Mouse (Mus musculus) heart, postnatal 36 days (tissue): ENCODE results near the gene Zfp280d. TPM values are rescaled to one million over a fixed set of nuclear protein-coding genes. Genes with fewer than 3 reads are reported as not detected.
"Not testable (repeated sequence)": the region's sequence is repeated elsewhere in the genome, so short reads cannot be mapped to it uniquely, and the experiment has no call there.

Experiments
- DNase-seq, 2 experiments: peaks; one replicate each; pipeline ENCODE4 v3.0.0; 2021 to 2022
- intact Hi-C: fragments of 180-260 bp; cut with DNase I; formaldehyde crosslinking; loops from one replicate; pipeline ENCODE4 v1.15.1; 2025
- total RNA-seq, 2 experiments: library from RNA; stranded (reverse); gene quantifications; 2 replicates each; pipeline ENCODE4 v1.2.3; 2021

Gene Zfp280d
- total RNA-seq, 2 experiments from 2014 or later = 19.3 to 23.0 TPM

DNA sequence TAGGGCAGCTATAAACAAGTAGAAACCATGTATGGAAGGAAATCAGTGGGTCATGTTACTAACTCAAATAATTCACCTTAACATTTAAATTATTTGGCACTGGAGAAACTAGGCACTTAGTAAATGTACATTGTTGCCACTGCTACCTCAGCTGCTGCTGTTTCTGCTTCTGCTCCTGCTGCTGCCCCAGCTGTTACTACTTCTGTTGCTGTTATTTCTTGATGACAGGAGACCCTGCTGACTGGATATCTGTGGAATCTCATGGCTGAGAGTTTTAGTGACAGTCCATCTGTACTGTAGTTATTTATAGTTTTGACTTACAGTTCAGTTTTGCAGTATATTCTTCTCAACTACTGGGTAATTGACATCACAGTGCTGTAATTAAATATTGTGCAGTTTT lies 69.2 kb downstream of the Zfp280d start:
- DNase-seq = no peak
- intact Hi-C loops = loop anchor here (5.0 kb wide), 1 partner anchor 37 kb away; no protein-coding TSS in a partner anchor

DNA sequence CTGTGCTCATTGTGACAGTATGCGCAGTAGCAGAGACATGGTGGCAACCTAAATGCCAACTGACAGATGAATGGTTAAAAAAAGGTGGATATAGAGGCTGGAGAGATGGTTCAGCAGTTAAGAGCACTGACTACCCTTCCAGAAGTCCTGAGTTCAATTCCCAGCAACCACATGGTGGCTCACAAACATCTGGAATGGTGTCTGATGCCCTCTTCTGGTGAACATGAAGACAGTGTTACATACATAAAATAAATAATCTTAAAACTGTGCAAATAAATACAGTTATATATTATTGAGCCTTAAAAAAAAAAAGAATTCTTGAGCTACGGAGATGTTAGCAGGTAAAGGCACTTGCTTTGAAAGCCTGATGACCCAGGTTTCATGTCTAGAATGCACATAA lies 97.7 kb downstream of the Zfp280d start:
- DNase-seq = no peak
- intact Hi-C loops = no loop called here

DNA sequence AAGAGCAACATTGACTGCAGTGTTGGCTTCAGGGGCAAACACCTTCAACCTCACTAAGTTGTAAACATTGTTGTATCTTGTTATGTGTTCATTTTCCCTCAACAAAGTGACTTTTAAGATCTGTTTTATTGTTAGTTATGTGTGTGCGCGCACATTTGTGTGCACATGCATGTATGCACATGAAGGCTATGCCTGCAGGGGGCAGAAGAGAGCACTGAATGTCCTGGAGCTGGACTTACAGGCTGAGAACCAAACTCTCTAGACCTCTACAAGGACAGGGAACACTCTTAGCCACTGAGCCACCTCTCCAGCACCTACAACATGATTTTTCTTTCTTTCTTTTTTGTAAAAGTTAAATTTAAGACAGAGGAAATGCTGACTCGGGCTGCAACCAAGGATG lies 99.4 kb downstream of the Zfp280d start:
- intact Hi-C loops = no loop called here
- no peak for DNase-seq

DNA sequence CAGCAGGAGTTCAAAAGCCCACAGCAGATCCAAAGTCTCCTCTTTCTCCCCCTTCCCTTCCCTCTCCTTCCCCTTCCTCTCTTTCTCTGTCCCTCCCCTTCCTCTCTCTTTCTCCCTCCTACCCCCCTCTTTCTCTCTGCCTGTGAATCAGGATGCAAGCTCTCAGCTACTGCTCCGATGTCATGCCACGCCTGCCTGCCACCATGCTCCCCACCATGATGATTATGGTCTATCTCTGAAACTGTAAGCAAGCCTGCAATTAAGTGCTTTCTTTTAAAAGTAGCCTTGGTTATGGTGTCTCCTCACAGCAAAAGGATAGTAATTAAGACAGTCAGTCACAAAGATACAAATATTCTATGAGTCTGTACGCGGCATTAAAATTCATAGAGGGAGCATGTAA lies 100.3 kb downstream of the Zfp280d start:
- intact Hi-C loops = no loop called here
- DNase-seq = no peak

DNA sequence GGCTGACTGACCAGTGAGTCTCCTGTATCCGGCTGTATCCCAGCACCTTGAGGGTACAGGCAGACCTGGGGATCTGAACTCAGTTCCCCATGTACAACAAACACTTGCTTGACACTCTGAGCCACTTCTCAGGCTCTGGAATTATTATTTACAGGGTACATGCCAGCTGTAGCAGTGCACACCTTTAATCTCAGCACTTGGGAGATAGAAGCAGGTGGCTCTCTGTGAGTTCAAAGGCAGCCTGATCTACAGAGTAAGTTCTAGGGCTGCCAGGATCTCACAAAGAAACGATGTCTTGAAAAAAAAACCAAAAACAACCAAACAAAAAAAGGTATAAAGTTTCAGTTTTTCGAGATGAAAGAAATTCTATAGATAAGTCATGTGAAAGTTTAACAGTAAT lies 101.0 kb downstream of the Zfp280d start:
- intact Hi-C loops = no loop called here

GRCm38 (mm10) chr9:72385786-72386185 lies 111.1 kb downstream of the Zfp280d start:
- intact Hi-C loops = no loop called here
- no peak for DNase-seq

More for the DNA sequence above, 101.0 kb downstream of the Zfp280d start:
- DNase-seq = no peak

- intact Hi-C loops = no loop called here
- DNase-seq = no peak
Measured at GRCm38 (mm10) chr9:72388934-72389333, 114.3 kb downstream of the Zfp280d start.

- DNase-seq = no peak
- intact Hi-C loops = no loop called here
Measured at GRCm38 (mm10) chr9:72389431-72390002, 114.9 kb downstream of the Zfp280d start.

GRCm38 (mm10) chr9:72390321-72391077 lies 115.8 kb downstream of the Zfp280d start:
- no peak for DNase-seq
- intact Hi-C loops = no loop called here

DNA sequence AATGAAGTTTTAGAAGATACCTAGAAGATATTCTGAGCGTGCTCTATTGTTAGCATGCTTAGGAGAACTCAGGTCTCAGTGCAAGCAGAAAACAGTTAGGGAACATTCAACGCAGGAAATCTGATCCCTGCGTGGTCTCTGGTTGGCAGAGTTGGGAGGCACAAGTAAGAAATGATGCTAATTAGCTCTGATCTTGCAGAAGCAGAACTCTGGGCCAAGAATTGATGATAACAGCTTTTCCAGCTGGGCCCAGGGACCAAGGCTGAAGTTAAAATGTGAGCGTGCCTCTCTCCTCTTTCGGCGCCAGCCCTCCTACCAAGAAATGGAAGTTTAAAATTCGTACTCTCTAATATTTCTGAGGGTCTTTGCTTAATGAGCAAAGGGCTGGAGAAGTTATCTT lies 118.0 kb downstream of the Zfp280d start:
- DNase-seq = no peak
- intact Hi-C loops = no loop called here

DNA sequence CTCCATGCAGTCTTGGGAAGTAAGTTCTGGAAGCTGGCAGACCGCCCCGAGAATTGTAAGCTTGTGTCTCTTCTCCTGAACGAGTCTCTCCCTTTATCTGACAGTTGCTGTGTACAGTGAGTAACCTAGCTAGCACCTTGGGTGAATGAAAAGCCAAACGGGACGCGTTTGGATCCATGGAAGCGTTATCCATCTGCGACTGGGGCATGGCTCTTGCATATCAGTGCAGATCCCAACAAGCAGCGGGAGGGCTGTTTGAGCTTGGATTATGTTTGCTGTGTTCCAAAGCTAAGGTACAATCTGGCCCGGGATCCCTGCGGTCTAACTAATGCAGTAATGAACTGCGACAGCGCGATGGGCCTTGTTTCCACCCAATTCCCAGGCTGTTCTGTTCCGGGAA lies 118.6 kb downstream of the Zfp280d start:
- intact Hi-C loops = no loop called here
- no peak for DNase-seq

GRCm38 (mm10) chr9:72393869-72394341 lies 119.2 kb downstream of the Zfp280d start:
- no peak for DNase-seq
- intact Hi-C loops = no loop called here

DNA sequence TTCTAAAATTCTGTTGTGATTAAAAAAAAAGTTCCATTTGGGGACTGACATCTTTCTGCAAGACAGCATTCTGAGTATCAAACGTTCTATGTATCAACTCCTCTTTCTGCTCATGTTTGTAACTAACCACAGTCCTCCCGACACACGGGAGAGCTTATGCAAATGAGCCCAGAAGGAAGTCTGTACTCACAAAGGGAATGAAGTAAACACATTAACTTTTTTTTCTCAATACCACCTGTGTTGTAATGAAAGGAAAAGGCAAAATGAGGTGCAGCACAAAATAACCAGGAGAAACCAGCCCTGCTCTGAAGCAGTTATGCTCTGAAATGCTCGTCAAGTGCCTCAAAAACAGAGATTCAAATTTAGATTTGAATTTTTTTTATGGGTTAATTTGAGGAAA lies 125.5 kb downstream of the Zfp280d start:
- DNase-seq = no peak
- intact Hi-C loops = no loop called here

DNA sequence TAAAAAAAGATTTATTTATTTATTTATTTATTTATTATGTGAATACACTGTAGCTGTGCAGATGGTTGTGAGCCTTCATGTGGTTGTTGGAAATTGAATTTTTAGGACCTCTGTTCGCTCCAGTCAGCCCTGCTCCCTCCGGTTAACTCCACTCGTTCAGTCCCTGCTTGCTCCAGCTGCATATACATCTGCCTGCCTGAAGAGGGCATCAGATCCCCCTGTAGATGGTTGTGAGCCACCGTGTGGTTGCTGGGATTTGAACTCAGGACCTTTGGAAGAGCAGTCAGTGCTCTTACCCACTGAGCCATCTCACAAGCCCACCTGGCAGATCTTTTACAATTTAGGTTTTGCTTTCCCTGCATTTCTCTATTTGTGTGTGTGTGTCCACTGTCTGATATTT lies 127.1 kb downstream of the Zfp280d start:
- intact Hi-C loops, DNase-seq: not testable (repeated sequence)

DNA sequence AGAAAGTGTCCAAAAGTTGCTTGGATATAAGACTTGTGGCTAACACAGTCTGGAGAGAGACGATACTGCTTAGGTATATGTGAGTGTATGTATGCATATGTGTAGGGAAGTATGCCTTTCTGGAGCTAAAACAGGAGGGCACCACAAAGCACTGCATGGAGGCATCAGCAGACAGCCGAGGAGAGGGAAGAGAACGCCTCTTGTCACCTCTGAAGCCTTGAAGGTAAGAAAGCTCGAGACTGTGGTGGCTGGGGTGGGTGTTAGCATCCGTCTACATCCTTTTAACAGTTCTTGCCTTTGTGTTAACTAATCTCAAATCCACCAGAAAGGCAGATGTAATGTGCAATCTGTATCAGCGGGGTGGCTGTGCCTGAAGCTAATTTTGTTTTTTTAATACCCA lies 128.8 kb downstream of the Zfp280d start:
- no peak for DNase-seq
- intact Hi-C loops = no loop called here

DNA sequence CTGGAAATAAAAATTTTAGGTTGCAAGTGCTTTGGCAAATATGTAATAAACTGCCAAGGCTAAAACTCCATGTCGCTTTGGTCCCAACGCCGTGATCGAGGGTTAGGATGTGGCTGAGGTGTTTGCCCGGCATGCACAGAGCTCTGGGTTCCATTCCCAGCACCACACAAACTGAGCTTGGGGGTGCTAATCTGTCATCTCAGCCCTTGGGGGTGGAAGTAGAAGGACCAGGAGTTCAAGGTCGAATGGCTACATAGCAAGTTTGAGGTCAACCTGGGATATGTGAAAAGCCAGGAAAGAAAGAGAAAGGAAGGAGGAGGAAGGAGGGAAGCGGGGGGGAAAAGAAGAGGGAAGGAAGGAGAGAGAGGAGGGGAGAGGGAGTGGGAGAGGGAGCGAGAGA lies 129.8 kb downstream of the Zfp280d start:
- intact Hi-C loops = no loop called here

GRCm38 (mm10) chr9:72404934-72405333 lies 130.3 kb downstream of the Zfp280d start:
- intact Hi-C loops = loop anchor here (5.0 kb wide), 1 partner anchor 758 kb away; no protein-coding TSS in a partner anchor
- no peak for DNase-seq

More for the DNA sequence above, 129.8 kb downstream of the Zfp280d start:
- DNase-seq = no peak

GRCm38 (mm10) chr9:72405882-72406638 lies 131.4 kb downstream of the Zfp280d start:
- intact Hi-C loops = loop anchor here (5.0 kb wide), 1 partner anchor 759 kb away; no protein-coding TSS in a partner anchor
- DNase-seq = no peak

- intact Hi-C loops = loop anchor here (1.0 to 5.0 kb wide), 3 partner anchors 148 to 761 kb away; no protein-coding TSS in a partner anchor
- DNase-seq = peak; percentile 82 to 83
Measured at GRCm38 (mm10) chr9:72408131-72408586, 133.5 kb downstream of the Zfp280d start.

DNA sequence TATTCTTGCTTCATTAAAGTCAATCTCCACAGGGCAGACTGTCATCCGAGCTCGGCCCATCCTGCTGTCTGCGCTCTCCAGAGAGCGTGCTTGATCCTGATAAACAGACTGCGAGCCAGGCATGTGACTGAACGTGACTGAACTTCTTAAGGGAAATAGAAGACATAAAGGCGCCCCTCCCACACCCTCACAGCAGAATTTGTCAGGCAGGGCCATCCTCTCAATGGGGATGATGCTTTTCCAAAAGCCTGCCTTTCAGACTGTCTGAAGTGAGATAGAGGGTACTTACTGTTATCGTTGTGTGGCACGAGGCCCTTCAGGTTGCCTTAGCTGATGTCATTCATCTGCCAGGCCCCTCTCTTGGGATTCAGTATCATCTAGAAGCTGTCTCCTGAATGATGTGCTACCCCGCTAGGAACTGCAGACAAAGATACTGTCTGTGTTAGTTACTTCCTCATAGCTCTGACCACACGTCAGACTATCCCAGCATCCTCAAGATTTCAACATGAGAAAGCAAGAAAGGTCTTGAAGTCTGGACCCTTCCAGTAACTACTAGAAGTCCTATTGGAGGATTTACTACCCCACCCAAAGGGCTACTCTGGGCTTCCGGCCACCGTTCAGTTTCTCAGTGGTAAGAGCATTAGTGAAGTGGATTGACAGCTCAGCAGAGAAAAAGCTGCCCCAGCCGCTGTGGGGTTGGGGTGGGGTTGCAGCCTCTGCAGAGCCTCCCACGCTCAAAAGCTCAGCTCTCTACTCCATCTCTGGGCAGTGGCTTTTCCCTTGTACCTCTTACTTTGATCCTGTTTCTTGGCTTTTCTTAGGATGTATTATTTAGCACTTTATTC lies 134.9 kb downstream of the Zfp280d start:
- intact Hi-C loops = loop anchor here (2.0 to 5.0 kb wide), 2 partner anchors 579 to 762 kb away; no protein-coding TSS in a partner anchor
- DNase-seq = no peak
